Mouse (Mus musculus) ES-Bruce4 (cell line): ENCODE data around the gene Cep164.

Experiments used
- CTCF ChIP-seq: IDR thresholded peaks from one replicate; pipeline ENCODE4 v1.8.1; 2011; ENCODE audit warnings: low read depth, low read length
- EP300 ChIP-seq: IDR thresholded peaks from 2 replicates; pipeline ENCODE4 v1.6.1; 2011; ENCODE audit warnings: low read depth, low read length; ENCODE audit not compliant: insufficient read depth
- POLR2A ChIP-seq: IDR thresholded peaks from one replicate; pipeline ENCODE4 v1.8.1; 2011; ENCODE audit warnings: low read length; ENCODE audit not compliant: insufficient read depth

DNA sequence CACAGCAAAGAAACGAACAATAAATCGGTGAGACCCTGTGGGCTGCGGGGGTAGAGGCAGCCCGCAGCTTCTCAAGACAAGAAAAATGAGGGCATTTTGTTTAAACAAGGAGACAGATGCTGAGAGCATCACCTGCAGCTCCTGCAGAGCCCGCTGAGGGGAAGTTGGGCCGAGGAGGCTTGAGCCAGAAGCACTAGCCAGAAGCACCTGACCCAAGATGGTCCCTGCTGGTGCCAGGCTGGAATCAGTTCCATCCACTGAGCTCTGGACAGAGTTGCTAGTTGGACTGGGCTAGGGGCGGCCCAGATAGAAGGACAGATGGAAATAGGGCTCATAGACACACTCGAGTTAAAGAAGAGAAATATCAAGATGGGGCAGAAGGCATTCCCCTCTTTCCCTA lies 61.3 kb downstream of the Cep164 start:
- TF ChIP-seq POLR2A (no peak), EP300 (no peak), CTCF (no peak)
